Mouse (Mus musculus): ENCODE results near the gene Cyb5d1.

The Cyb5d1 gene

DNA sequence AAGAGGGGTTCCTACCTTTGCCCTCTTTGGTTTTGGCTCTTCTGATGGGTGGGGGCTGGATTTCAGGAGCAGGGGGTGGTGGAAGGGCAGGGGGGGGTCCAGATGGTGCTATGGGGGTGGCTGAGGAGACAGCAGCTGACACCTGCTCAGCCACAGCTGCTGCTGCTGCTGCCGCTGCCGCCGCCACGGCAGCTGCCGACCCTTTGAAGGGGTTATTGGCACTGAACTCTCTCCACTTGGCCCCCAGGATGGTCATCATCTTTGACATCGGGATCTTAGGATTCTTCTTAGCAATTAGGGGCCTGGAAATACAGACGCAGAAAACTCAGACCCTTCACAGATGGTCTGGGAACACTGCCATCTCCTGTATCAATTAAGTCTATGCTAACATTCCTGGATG is 33.4 kb downstream of the Cyb5d1 start:
- no peak for DNase-seq (ENCODE audit: low read depth, low spot score)

DNA sequence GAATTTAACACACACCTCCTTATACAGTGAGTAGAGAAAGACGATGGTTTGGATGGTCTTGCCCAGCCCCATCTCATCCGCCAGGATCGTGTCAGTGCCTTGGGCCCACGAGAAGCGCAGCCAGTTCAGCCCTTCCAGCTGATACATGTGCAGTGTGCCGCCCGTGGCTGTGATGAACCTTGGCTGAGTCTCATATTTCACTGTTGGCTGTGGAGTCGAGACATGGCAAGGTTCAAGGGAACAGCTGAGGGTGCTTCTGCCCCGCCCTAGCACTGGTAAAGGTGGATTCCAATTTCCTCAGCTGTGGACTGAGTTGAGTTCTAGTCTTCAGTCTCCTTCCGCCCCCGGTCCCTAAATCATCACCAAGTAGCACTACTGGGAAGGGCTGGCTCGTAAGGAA is 37.7 kb downstream of the Cyb5d1 start:
- DNase-seq (ENCODE audit: low read depth, low spot score), result no peak

DNA sequence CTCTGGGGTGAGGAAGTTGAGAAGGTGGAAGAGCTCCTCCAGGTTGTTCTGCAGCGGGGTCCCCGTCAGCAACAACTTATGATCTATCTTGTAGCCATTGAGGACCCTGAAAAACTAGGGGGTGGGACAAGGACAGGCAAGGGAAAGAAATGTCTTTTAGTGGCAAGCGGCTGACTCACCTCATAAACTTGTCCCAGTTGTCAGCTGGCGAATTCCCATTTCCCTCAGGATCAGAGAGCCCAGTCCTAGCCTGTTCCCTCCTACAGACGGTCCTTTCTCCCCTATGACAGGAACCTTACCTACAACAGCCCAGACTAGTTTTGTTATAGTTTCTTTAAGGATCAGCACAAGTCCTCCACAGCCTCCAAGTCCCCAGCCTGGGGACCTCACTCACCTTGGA is 38.9 kb downstream of the Cyb5d1 start:
- no peak for DNase-seq (ENCODE audit: low read depth, low spot score)

DNA sequence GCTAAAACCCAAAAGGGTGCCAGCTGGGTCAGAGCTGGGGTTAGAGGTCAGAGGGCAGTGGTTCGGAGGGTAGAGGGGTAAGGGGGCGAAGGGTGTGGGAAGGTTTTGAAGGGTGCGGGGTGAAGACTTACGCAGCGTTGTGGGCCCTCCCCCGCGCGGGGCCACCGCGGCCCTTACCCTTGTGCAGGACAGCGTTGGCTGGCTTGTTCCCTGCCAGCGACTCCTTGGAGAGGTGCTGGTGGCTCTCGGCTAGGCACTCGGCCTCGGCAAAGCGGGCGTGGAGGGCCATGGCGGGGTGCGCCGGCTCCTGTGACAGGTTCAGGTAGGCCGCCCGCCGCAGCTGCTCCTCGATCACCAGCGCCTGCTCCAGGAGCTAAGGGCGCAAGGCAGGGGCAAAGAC is 49.0 kb downstream of the Cyb5d1 start:
- DNase-seq (ENCODE audit: low read depth, low spot score), result no peak
